Mouse (Mus musculus) heart, embryonic 13.5 days (tissue): ENCODE data around the gene Fosl1. TPM values are rescaled to one million over a fixed set of nuclear protein-coding genes. Genes with fewer than 3 reads are reported as not detected.

Experiments
- ATAC-seq: fragments of 200-750 bp; cut with Nextera tagmentation; 2 replicates; pipeline ENCODE4 v1.8.0; 2017; ENCODE audit warnings: moderate TSS enrichment; ENCODE audit not compliant: insufficient number of reproducible peaks, low FRiP score, low TSS enrichment; ENCODE audit errors: extremely low read depth
- H3K27ac ChIP-seq: fragments of 300-500 bp; sonication (generic); replicated peaks from 2 replicates; pipeline ENCODE4 v1.5.1; 2015; ENCODE audit warnings: moderate library complexity, mild to moderate bottlenecking, inconsistent platforms
- H3K27me3 ChIP-seq: fragments of 300-500 bp; sonication (generic); replicated peaks from 2 replicates; pipeline ENCODE4 v1.6.1; 2015; ENCODE audit warnings: mild to moderate bottlenecking, inconsistent platforms
- H3K36me3 ChIP-seq: fragments of 300-500 bp; sonication (generic); 2 replicates; pipeline ENCODE4 v1.6.1; 2015; ENCODE audit warnings: mild to moderate bottlenecking, inconsistent platforms
- H3K4me1 ChIP-seq: fragments of 300-500 bp; sonication (generic); 2 replicates; pipeline ENCODE4 v1.6.1; 2015; ENCODE audit warnings: inconsistent platforms
- H3K4me2 ChIP-seq: fragments of 300-500 bp; sonication (generic); 2 replicates; pipeline ENCODE4 v1.6.1; 2015; ENCODE audit warnings: inconsistent platforms, mild to moderate bottlenecking, moderate library complexity
- H3K4me3 ChIP-seq: fragments of 300-500 bp; sonication (generic); 2 replicates; pipeline ENCODE4 v1.5.1; 2015; ENCODE audit warnings: moderate library complexity, mild to moderate bottlenecking, inconsistent platforms
- H3K9ac ChIP-seq: fragments of 300-500 bp; sonication (generic); 2 replicates; pipeline ENCODE4 v1.6.1; 2015; ENCODE audit warnings: inconsistent platforms, mild to moderate bottlenecking, moderate library complexity
- H3K9me3 ChIP-seq: fragments of 300-500 bp; sonication (generic); 2 replicates; pipeline ENCODE4 v1.6.1; 2016; ENCODE audit warnings: inconsistent platforms
- WGBS: fragments of 180-500 bp; shearing (Covaris S2); methylation state at CpG from one replicate; pipeline ENCODE4 v1.1.7; 2015; ENCODE audit warnings: mixed read lengths; 5-methylcytosine and 5-hydroxymethylcytosine counted together
- polyA plus RNA-seq: library from polyadenylated mRNA; unstranded; fragments of >200 nt; fragmentation: Nextera tagmentation; extraction: Ambion mirVana; gene quantifications from 2 replicates; pipeline ENCODE4 v1.2.1, GENCODE M21; 2015

The Fosl1 gene
- polyA plus RNA-seq, 1 experiment from 2014 or later, result not detected

DNA sequence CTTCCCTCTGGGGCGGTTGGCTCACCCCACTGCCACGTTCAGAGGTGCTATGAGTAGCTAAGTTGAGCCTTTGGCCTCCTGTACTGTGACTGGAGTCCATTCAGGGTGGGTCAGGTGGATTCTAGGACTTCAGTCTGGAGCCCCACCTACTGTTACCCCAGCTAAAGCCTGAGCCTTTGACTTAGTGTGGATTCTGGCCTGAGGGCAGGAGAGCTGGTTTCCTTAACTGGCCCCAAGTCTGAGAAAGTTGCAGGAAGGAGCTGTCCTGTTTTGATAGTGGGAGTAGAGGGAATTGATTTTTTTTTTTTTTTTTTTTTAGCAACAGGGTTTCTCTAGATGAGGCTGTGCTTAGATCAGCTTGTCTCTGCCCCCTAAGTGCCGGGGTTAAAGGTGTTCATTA, 47.0 kb downstream of the Fosl1 start:
- peaks cover 73% of the 10 kb centered on the region for H3K36me3 ChIP-seq
- peak overlapping the region; percentile 26; the same call in 1 of the 2 replicates for H3K9ac ChIP-seq
- no peak for ATAC-seq
- H3K27ac ChIP-seq, result no peak overlapping the region
- H3K4me2 ChIP-seq, result no peak overlapping the region
- H3K4me1 ChIP-seq, result peaks cover 23% of the 10 kb centered on the region
- no peaks in the 10 kb centered on the region for H3K27me3 ChIP-seq
- no peak overlapping the region for H3K4me3 ChIP-seq
- no peaks in the 10 kb centered on the region for H3K9me3 ChIP-seq
- 84% methylated on average over 3 of the region's 3 CpGs for WGBS

DNA sequence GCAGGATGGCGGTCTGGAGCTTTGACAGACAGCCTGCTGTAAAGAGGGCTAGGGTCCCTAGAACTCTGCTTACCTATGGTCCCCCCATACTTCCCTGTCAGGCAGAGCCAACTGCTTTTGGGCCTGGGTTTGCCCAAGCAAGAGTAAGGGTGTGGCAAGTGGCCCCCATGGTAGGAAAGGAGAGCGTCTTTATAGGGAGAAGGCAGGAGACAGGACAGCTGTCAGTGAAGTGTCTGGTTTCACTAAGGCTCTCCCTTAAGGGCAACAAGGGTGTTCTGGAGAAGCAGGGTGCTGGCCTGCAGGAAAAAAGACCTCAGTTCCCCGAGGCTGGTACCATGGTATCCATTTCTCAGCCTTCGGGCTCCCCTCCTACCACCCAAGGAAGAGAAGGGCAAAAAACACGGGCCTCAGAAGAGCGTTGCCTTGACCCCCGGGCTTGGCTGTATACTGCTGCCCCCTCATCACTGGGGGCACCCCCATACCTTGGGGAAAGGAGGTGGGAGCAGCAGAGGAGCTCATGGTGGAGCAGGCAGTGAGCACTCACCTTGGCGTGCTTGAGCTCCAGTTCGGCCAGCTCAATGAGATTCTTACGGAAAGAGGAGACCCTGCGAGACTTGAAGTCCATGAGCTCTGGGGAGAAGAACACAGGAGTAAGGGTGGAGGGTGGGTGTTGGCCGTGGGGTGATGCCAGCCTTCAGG, 48.2 kb downstream of the Fosl1 start:
- no peak overlapping the region for H3K4me2 ChIP-seq
- no peak overlapping the region for H3K4me3 ChIP-seq
- H3K4me1 ChIP-seq, result peaks cover 17% of the 10 kb centered on the region
- H3K9ac ChIP-seq, result no peak overlapping the region
- no peaks in the 10 kb centered on the region for H3K27me3 ChIP-seq
- ATAC-seq, result no peak
- H3K27ac ChIP-seq, result no peak overlapping the region
- WGBS, result 73% methylated on average over 12 of the region's 12 CpGs
- H3K9me3 ChIP-seq, result no peaks in the 10 kb centered on the region
- H3K36me3 ChIP-seq, result peaks cover 76% of the 10 kb centered on the region

DNA sequence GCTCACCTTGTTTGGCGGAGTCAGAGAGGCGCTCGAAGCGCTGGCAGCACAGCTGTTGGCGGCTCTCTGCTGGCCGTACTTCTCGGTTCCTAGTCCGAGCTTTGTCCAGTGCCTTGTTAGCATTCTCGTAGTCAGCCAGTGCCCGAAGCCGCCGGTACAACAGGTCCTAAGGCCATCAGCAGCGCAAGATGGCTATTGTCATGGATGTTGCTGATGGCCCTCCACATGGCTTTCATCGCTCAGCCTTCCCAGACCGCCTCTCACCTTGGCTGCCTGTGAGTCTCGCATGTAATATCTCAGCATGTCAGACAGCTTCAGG, 48.7 kb downstream of the Fosl1 start:
- no peak overlapping the region for H3K4me3 ChIP-seq
- peaks cover 76% of the 10 kb centered on the region for H3K36me3 ChIP-seq
- H3K27ac ChIP-seq, result no peak overlapping the region
- H3K9me3 ChIP-seq, result no peaks in the 10 kb centered on the region
- 81% methylated on average over 16 of the region's 16 CpGs for WGBS
- no peaks in the 10 kb centered on the region for H3K27me3 ChIP-seq
- peaks cover 17% of the 10 kb centered on the region for H3K4me1 ChIP-seq
- H3K9ac ChIP-seq, result no peak overlapping the region
- no peak overlapping the region for H3K4me2 ChIP-seq
- ATAC-seq, result no peak

GRCm38 (mm10) chr19:5500330-5500875, 53.1 kb downstream of the Fosl1 start:
- H3K9ac ChIP-seq, result no peak overlapping the region
- no peak overlapping the region for H3K4me2 ChIP-seq
- ATAC-seq, result no peak
- WGBS, result 81% methylated on average over 2 of the region's 2 CpGs
- H3K9me3 ChIP-seq, result no peaks in the 10 kb centered on the region
- no peaks in the 10 kb centered on the region for H3K4me1 ChIP-seq
- peaks cover 55% of the 10 kb centered on the region for H3K36me3 ChIP-seq
- H3K27me3 ChIP-seq, result no peaks in the 10 kb centered on the region
- H3K27ac ChIP-seq, result no peak overlapping the region
- H3K4me3 ChIP-seq, result no peak overlapping the region

GRCm38 (mm10) chr19:5503687-5504086, 56.3 kb downstream of the Fosl1 start, which contains the start of gene 1700020D05Rik:
TSS of gene 1700020D05Rik (minus strand) at chr19:5503787.
- H3K4me1 ChIP-seq, result no peaks in the 10 kb centered on the region
- no peak within 1 kb of the TSS for H3K27ac ChIP-seq
- no peak within 1 kb of the TSS for H3K4me3 ChIP-seq
- no peak within 1 kb of the TSS for H3K9ac ChIP-seq
- 54% methylated on average over 17 of the region's 17 CpGs for WGBS
- H3K27me3 ChIP-seq, result no peaks in the 10 kb centered on the region
- no peak for ATAC-seq
- peaks cover 4% of the 10 kb centered on the region; the same call in 1 of the 2 replicates for H3K9me3 ChIP-seq
- no peak within 1 kb of the TSS for H3K4me2 ChIP-seq
- peaks cover 26% of the 10 kb centered on the region for H3K36me3 ChIP-seq

Other genes with a start within 250 kb of the Fosl1 start
- gene Pacs1, start 174.4 kb upstream of the Fosl1 start, polyA plus RNA-seq, result 17.7 and 18.6 TPM in 2 replicates
- 210 and 227 TPM in 2 replicates for gene Sf3b2, start 152.1 kb upstream of the Fosl1 start, polyA plus RNA-seq
- gene Gal3st3, start 149.2 kb upstream of the Fosl1 start, polyA plus RNA-seq, result 4.5 and 5.9 TPM in 2 replicates
- not detected in 2 replicates for gene Catsper1, start 111.8 kb upstream of the Fosl1 start, polyA plus RNA-seq
- gene Cst6, start 98.0 kb upstream of the Fosl1 start, polyA plus RNA-seq, result 0.28 and 0.73 TPM in 2 replicates
- gene Eif1ad, start 80.8 kb upstream of the Fosl1 start, polyA plus RNA-seq, result 40.5 and 43.7 TPM in 2 replicates
- gene Banf1, start 80.4 kb upstream of the Fosl1 start, polyA plus RNA-seq, result 399 and 477 TPM in 2 replicates
- gene Sart1, start 58.8 kb upstream of the Fosl1 start, polyA plus RNA-seq, result 40.7 and 41.9 TPM in 2 replicates
- 1.6 and 2.2 TPM in 2 replicates for gene Tsga10ip, start 45.0 kb upstream of the Fosl1 start, polyA plus RNA-seq
- 190 and 213 TPM in 2 replicates for gene Drap1, start 22.6 kb upstream of the Fosl1 start, polyA plus RNA-seq
- gene AI837181, start 22.4 kb upstream of the Fosl1 start, polyA plus RNA-seq, result 38.3 and 40.9 TPM in 2 replicates
- 7.6 and 8.1 TPM in 2 replicates for gene Ccdc85b, start 10.3 kb downstream of the Fosl1 start, polyA plus RNA-seq
- gene Fibp, start 13.1 kb downstream of the Fosl1 start, polyA plus RNA-seq, result 87.4 and 93.1 TPM in 2 replicates
- 0.56 and 1.7 TPM in 2 replicates for gene Ctsw, start 21.0 kb downstream of the Fosl1 start, polyA plus RNA-seq
- 74.0 and 80.7 TPM in 2 replicates for gene Efemp2, start 26.4 kb downstream of the Fosl1 start, polyA plus RNA-seq
- gene Mus81, start 40.9 kb downstream of the Fosl1 start, polyA plus RNA-seq, result 36.8 and 38.9 TPM in 2 replicates
- 1,825 and 1,925 TPM in 2 replicates for gene Cfl1, start 42.9 kb downstream of the Fosl1 start, polyA plus RNA-seq
- gene 1700020D05Rik, start 56.2 kb downstream of the Fosl1 start, polyA plus RNA-seq, result not detected in 2 replicates
- gene Snx32, start 63.0 kb downstream of the Fosl1 start, polyA plus RNA-seq, result 13.5 and 14.8 TPM in 2 replicates
- gene Ovol1, start 113.1 kb downstream of the Fosl1 start, polyA plus RNA-seq, result 0.07 and 0.13 TPM in 2 replicates
- gene Ap5b1, start 120.5 kb downstream of the Fosl1 start, polyA plus RNA-seq, result 2.2 and 2.7 TPM in 2 replicates
- 109 and 113 TPM in 2 replicates for gene Rnaseh2c, start 154.3 kb downstream of the Fosl1 start, polyA plus RNA-seq
- gene Kat5, start 162.7 kb downstream of the Fosl1 start, polyA plus RNA-seq, result 31.0 and 31.5 TPM in 2 replicates
- 35.9 and 37.4 TPM in 2 replicates for gene Rela, start 189.9 kb downstream of the Fosl1 start, polyA plus RNA-seq
- gene Sipa1, start 216.2 kb downstream of the Fosl1 start, polyA plus RNA-seq, result 21.9 and 23.2 TPM in 2 replicates
- 23.2 and 24.0 TPM in 2 replicates for gene Map3k11, start 241.2 kb downstream of the Fosl1 start, polyA plus RNA-seq
- 13.6 and 14.9 TPM in 2 replicates for gene Pcnx3, start 241.4 kb downstream of the Fosl1 start, polyA plus RNA-seq